7 mouse cellular contexts compared by ENCODE assay signal in the genomic region with DNA sequence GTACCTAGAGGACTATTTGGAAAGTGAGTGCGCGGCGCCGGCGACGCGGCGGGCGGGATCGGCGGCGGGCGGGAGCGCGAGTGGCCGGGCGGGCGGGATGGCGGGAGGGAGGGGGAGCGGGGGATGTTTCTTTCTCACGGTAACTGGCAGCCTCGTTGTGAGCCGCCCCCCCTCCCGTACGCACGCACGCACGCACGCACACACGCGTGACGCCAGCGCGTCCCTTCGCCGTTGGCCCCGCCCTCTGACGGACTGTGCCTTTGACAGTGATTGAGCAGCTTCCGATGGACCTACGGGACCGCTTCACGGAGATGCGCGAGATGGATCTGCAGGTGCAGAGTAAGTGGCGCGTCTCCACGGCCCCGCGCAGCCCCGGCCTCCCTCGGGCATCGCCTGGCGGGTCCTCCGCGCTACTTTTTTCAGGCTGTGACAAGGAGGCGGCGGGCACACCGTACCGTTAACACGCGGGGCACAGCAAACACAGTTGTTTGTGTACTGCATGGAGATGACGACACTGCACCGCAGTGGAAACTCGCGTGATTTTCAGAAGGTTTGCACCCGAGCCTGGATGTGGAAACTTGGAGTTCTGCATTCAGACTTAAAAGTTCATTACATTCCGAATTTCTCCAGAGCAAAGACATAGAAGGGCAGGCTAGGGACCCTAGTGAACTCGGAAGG. TPM values are rescaled to one million over a fixed set of nuclear protein-coding genes. Genes with fewer than 3 reads are reported as not detected.
DNase-seq lines count a peak whose midpoint lies in the region; ATAC-seq and TF ChIP-seq lines count a peak whose summit lies in the region.

No protein-coding gene starts in this region.

- peaks cover 6% of the 10 kb centered on the region for H3K4me1 ChIP-seq in embryonic facial prominence, embryonic 12.5 days
- peaks cover 2% of the 10 kb centered on the region for H3K4me1 ChIP-seq in heart, adult 2 months (ENCODE audit: control insufficient read depth, insufficient read depth, low read length)
- peaks cover 10% of the 10 kb centered on the region for H3K4me1 ChIP-seq in limb, embryonic 13.5 days
- peaks cover 12% of the 10 kb centered on the region for H3K4me1 ChIP-seq in midbrain, embryonic 16.5 days (ENCODE audit: control insufficient read depth, insufficient read depth, low read length)

- peak; percentile 93 for ATAC-seq in embryonic facial prominence, embryonic 12.5 days (ENCODE audit: insufficient number of reproducible peaks, insufficient read depth, low FRiP score, low TSS enrichment)
- ATAC-seq in limb, embryonic 13.5 days (ENCODE audit: low FRiP score, low read depth) = peak; percentile 94
- ATAC-seq in midbrain, embryonic 16.5 days = peak; percentile 97

- 1% methylated on average over 67 of the region's 68 CpGs for WGBS in embryonic facial prominence, embryonic 12.5 days
- under 1% methylated on average over 68 of the region's 68 CpGs for WGBS in heart, adult 2 months
- under 1% methylated on average over 64 of the region's 68 CpGs for WGBS in limb, embryonic 13.5 days
- 1% methylated on average over 33 of the region's 68 CpGs for WGBS in midbrain, embryonic 16.5 days

- H3K9me3 ChIP-seq in embryonic facial prominence, embryonic 12.5 days = no peaks in the 10 kb centered on the region
- H3K9me3 ChIP-seq in limb, embryonic 13.5 days = no peaks in the 10 kb centered on the region
- no peaks in the 10 kb centered on the region for H3K9me3 ChIP-seq in midbrain, embryonic 16.5 days (replicated peaks; ENCODE audit: control insufficient read depth, low read length, poor library complexity, severe bottlenecking)

- no peaks in the 10 kb centered on the region for H3K27me3 ChIP-seq in embryonic facial prominence, embryonic 12.5 days
- H3K27me3 ChIP-seq in heart, adult 2 months (ENCODE audit: control insufficient read depth, insufficient read depth, low read length) = no peaks in the 10 kb centered on the region
- H3K27me3 ChIP-seq in limb, embryonic 13.5 days = no peaks in the 10 kb centered on the region
- no peaks in the 10 kb centered on the region for H3K27me3 ChIP-seq in midbrain, embryonic 16.5 days (ENCODE audit: control insufficient read depth, insufficient read depth, low read depth, low read length)

- H3K9ac ChIP-seq in embryonic facial prominence, embryonic 12.5 days = peak overlapping the region; percentile 59
- peak overlapping the region; percentile 91 for H3K9ac ChIP-seq in heart, adult 2 months (ENCODE audit: low read depth, low read length)
- peak overlapping the region; percentile 71 for H3K9ac ChIP-seq in limb, embryonic 13.5 days
- peak overlapping the region; percentile 79 for H3K9ac ChIP-seq in midbrain, embryonic 16.5 days (ENCODE audit: low read depth, low read length)

- peak; percentile 54; the same call in 1 of the 2 replicates for TF ChIP-seq POLR2A in heart, adult 2 months (IDR thresholded peaks at IDR 0.05; ENCODE audit: insufficient read depth, low read depth, low read length)

- H3K4me3 ChIP-seq in embryonic facial prominence, embryonic 12.5 days = peak overlapping the region; percentile 62
- H3K4me3 ChIP-seq in heart, adult 2 months = peak overlapping the region; percentile 91
- peak overlapping the region; percentile 73 for H3K4me3 ChIP-seq in limb, embryonic 13.5 days
- H3K4me3 ChIP-seq in midbrain, embryonic 16.5 days (ENCODE audit: low read depth, low read length) = peak overlapping the region; percentile 55

- intact Hi-C loops in heart, adult 2 months (cut with DNase I) = loop anchor here (5.0 kb wide), 2 partner anchors 98 to 153 kb away; partner anchors contain the start of gene Tspan12

- peaks cover 3% of the 10 kb centered on the region for H3K79me2 ChIP-seq in heart, adult 2 months (replicated peaks; ENCODE audit: control insufficient read depth, insufficient read depth, low read length)

- no peak; the same call in 1 of the 2 replicates for TF ChIP-seq EP300 in heart, adult 2 months (IDR thresholded peaks at IDR 0.05; ENCODE audit: insufficient read depth, low read depth, low read length)

- peaks cover 19% of the 10 kb centered on the region for H3K36me3 ChIP-seq in embryonic facial prominence, embryonic 12.5 days
- H3K36me3 ChIP-seq in heart, adult 2 months (ENCODE audit: control insufficient read depth, insufficient read depth, low read length) = peaks cover 23% of the 10 kb centered on the region
- H3K36me3 ChIP-seq in limb, embryonic 13.5 days = peaks cover 19% of the 10 kb centered on the region
- no peaks in the 10 kb centered on the region; the same call in 1 of the 2 replicates for H3K36me3 ChIP-seq in midbrain, embryonic 16.5 days (ENCODE audit: control insufficient read depth, insufficient read depth, low read length)

- H3K4me2 ChIP-seq in embryonic facial prominence, embryonic 12.5 days (replicated peaks) = peak overlapping the region; percentile 73
- peak overlapping the region; percentile 78 for H3K4me2 ChIP-seq in limb, embryonic 13.5 days (replicated peaks)
- peak overlapping the region; percentile 67 for H3K4me2 ChIP-seq in midbrain, embryonic 16.5 days (ENCODE audit: low read length)

- 0 out of 2 replicates have a peak, but pooled peaks have one; percentile 7 for TF ChIP-seq CTCF in heart, adult 2 months (IDR thresholded peaks at IDR 0.05)

- peak overlapping the region; percentile 96 for H3K27ac ChIP-seq in embryonic facial prominence, embryonic 12.5 days
- peak overlapping the region; percentile 95 for H3K27ac ChIP-seq in heart, adult 2 months
- peak overlapping the region; percentile 97 for H3K27ac ChIP-seq in limb, embryonic 13.5 days
- H3K27ac ChIP-seq in midbrain, embryonic 16.5 days (ENCODE audit: low read length) = peak overlapping the region; percentile 99

- peak; percentile 97 for DNase-seq in adrenal gland, postnatal 25 days
- DNase-seq in heart, adult 2 months = peak; percentile 97 to 98
- peak; percentile 97 to 98 for DNase-seq in kidney, adult 8-10 months
- DNase-seq in spleen, postnatal 10 days (ENCODE audit: low spot score in 2 of 2) = peak; percentile 92 to 98

RNA-seq across cellular contexts. Expression of gene Ing3, which starts 0.5 kb away (rescaled TPM):
- 20.7 and 25.2 TPM in 2 replicates for total RNA-seq in adrenal gland, postnatal 25 days (2021)
- polyA plus RNA-seq in embryonic facial prominence, embryonic 12.5 days (2016; fragmentation: Nextera tagmentation; extraction: Ambion mirVana) = 59.3 and 64.1 TPM in 2 replicates
- 10 to 100 TPM; 12.1 to 14.9 TPM for total RNA-seq in heart, adult 2 months (2021)
- polyA plus RNA-seq in heart, adult 2 months (2012; rRNA removed) = 5.1 and 7.9 TPM in 2 replicates
- 70.2 and 70.9 TPM in 2 replicates for polyA plus RNA-seq in limb, embryonic 13.5 days (2015; fragmentation: Nextera tagmentation; extraction: Ambion mirVana)
- 44.2 and 50.0 TPM in 2 replicates for polyA plus RNA-seq in midbrain, embryonic 16.5 days (2015; fragmentation: Nextera tagmentation; extraction: Ambion mirVana)

RNA-seq across cellular contexts. Expression of gene Cped1, which starts 35.8 kb away (rescaled TPM):
- total RNA-seq in adrenal gland, postnatal 25 days (2021) = 30.4 and 39.5 TPM in 2 replicates
- 34.7 and 35.9 TPM in 2 replicates for polyA plus RNA-seq in embryonic facial prominence, embryonic 12.5 days (2016; fragmentation: Nextera tagmentation; extraction: Ambion mirVana)
- total RNA-seq in heart, adult 2 months (2021) = 10 to 100 TPM; 23.0 to 23.3 TPM
- 6.9 and 13.5 TPM in 2 replicates for polyA plus RNA-seq in heart, adult 2 months (2012; rRNA removed)
- 53.1 and 53.5 TPM in 2 replicates for polyA plus RNA-seq in limb, embryonic 13.5 days (2015; fragmentation: Nextera tagmentation; extraction: Ambion mirVana)
- polyA plus RNA-seq in midbrain, embryonic 16.5 days (2015; fragmentation: Nextera tagmentation; extraction: Ambion mirVana) = 2.1 and 2.7 TPM in 2 replicates

Comparison
In these comparisons a context has a peak if more than half of its experiments do, and no peak if none do; other contexts are left out.
1. Peak in every context shown above with its lines: DNase-seq, ATAC-seq, H3K4me3 ChIP-seq and H3K27ac ChIP-seq.